Mouse (Mus musculus) liver, embryonic 14.5 days (tissue): ENCODE measurements around the gene Wwp2.

ENCODE experiments used
- CTCF ChIP-seq: IDR thresholded peaks from 2 replicates; pipeline ENCODE4 v1.5.1; 2016; ENCODE audit warnings: antibody characterized with exemption, low read depth, control low read depth
- EP300 ChIP-seq: IDR thresholded peaks from 2 replicates; pipeline ENCODE4 v1.6.1; 2016; ENCODE audit warnings: antibody characterized with exemption, low read depth

GRCm38 (mm10) chr8:107507019-107507418 is 70.9 kb downstream of the Wwp2 start:
- TF ChIP-seq CTCF (no peak), EP300 (no peak)
